Mouse (Mus musculus) urinary bladder, adult 18-20 months (tissue): ENCODE results near the gene Stk10.
"Not testable (repeated sequence)": the region's sequence is repeated elsewhere in the genome, so short reads cannot be mapped to it uniquely, and the experiment has no call there.

Source experiments
- DNase-seq, 2 experiments: peaks; one replicate each; pipeline ENCODE4 v3.0.0; 2022; ENCODE audit warnings: low spot score in 2 of 2, mixed read lengths in 2 of 2

Gene Stk10

DNA sequence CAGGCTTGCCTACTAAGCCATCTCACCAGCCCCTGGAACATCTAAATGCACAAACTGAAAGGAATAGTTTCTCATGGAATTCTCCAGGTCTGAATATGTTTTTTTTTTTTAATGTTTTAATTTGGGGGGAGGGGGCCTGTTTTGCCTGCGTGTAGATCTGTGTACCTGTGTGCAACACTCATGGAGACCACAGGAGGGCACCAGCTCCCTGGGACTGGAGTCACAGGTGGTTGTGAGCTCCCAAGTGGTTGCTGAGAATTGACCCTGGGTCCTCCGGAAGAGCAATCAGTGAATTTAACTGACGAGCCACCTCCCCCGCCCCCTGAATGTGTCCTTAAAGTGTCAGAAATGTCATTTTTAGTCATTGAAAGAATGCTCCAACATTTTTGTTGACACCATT is 61.0 kb downstream of the Stk10 start:
- no peak for DNase-seq

DNA sequence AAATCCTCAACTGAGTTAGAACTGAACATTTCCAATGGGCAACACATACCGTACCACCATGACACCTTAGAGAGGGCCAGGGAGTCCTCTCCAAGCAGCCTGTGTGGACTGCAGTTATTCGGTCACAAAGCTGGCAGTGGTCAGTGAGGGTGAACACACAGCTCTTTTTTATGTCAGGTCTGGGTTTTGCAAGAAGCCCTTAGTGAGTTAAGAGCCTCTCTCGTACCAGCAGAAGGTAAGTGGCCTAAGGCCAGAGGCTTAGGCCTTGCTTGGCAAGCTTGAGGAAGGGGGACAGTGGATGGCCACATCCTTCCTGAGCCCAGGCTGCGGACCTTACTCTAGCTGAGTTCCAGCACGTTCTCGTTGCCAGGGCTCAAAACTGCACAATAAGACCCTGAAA is 67.3 kb downstream of the Stk10 start:
- no peak for DNase-seq

DNA sequence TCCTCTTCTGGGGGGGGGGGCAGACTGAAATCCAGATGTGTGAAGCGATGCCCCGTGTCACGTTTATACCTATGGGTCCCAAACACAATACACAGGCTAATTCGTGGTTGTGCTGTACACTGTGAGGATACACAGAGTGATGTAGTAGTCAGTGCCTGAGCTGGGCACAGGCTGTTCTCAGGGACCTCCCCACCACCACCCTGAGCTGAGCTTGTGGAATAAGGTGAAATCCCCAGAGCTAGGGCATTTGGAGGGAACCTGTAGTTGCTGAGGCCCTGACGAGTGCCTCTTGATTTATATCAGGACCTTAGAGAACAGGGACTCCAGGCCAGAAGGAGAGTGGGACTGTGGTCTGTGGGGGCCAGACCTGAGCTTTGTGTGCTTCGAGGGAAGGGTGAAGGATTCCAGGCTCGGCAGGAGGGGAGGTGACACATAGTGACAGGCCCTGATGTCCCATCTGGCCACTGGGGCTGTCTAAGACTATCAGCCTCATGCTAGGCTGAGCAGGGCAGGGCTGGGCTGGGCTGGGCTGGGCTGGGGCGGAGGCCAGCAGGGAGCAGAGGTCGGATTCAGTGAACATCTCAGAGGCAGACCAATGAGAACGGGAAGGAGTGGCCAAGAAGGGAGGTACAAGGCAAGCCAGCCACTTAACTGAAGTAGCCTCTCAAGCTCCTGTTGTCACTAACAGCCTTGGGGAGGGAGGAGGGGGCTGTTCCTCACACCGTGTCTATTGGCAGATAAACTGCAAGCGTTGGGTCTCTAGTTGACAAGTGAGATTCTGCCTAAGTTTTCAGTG is 68.6 kb downstream of the Stk10 start:
- no peak for DNase-seq

DNA sequence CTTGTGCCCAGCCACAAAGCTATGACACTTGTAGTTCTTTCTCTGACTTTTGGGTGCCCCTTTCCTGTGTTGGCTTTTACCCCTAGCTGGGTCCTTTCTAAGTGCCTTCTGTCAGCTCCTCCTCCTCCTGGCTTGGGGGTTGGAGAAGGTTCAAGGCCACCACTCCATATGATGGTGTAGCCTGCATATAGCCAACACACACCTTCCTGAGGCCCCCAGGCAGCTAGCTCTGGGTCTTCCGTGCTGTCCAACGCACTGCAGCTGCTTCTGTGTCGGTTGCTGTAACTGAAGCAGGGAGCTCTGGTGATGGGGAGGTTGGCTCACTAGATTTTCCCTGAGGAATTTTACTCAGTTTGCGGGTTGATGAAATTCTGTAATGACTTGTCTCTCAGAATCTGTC is 71.6 kb downstream of the Stk10 start:
- DNase-seq = no peak

DNA sequence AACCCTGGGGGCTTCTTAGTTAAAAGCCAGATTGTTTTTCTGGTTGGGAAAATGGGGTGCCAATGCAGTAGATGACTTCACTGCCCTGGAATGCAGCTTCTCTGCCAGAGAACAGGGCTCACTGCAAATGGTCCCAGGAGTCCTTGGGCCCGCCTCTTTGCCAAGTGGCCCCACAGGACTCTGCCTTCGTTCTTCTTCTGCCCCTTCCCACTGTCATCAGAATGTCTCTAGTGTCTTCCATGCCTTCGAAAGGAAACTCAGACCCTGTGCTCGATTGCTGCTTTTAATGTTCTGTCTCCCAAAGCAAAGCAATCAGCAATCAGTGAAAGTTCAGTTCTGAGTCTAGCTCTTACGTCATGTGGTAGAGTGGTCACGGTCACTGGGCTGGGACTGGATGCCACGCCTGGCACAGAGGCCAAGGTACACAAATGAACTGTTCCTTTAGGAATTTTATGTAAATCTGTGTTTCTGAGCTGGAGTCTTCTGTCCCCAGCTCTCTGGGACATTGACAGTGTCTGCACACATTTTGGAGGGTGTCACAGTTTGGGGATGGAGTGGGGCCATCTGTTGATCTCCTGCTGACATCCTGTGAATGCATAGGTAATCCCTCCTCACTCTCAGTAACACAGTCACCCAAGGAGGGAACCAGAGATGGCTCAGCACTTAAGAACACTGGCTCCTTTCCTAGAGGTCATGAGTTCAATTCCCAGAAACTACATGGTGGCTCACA is 72.2 kb downstream of the Stk10 start:
- peak in 1 of 2 experiments; percentile 24 for DNase-seq

DNA sequence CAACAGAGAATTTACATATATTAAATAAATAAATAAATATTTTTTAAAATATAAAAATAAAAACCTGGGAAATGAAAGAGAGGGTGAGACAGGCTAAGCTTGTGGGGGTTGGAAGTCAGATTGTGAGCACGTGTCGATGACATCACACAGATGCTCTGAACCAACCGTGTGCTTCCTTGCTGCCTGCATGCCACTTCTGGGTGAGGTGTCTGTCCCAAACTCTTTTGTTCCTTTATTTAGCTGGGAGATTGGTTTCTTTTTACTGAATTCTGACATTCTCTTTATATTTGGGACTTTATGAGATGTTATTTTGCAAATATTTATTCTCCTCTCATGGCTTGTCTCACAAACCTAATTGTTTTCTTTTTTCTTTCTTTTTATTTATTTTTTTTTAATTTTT is 72.8 kb downstream of the Stk10 start:
- no peak for DNase-seq

DNA sequence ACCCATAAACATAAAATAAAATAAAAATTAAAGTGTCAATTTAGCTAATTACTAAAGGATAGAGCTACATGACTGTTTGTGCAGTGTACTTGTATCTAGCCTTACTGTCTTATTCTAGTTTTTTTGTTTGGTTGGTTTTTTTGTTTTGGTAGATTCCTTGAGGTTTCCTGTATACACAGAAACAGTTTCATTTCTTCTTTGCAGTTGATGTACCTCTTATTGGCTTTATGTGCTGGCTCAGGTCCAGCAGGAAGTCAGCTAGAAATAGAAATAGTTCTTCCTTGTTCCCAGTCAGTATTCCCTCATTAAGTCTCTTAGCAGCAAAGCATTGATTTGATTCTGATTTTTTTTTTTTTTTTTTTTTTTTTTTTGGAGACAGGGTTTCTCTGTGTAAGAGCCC is 74.2 kb downstream of the Stk10 start:
- DNase-seq = no peak

DNA sequence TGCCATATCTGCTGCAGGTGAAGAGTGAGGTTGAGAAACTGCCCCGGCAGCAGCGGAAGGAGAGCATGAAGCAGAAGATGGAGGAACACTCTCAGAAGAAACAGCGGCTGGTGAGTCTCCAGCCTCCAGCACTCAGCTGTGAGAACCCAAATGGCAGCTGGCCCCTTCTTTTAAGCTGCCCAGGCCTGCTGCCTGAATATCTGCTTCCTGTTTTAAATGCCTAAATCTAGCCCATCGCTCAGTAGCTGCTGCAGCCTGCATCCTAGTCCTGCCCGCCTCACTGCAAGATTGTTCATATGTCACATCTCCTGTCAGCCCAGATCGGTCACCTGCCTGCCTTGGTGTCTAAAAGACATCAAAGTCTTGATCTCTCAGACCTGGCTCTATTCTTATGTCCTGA is 77.5 kb downstream of the Stk10 start:
- no peak for DNase-seq

DNA sequence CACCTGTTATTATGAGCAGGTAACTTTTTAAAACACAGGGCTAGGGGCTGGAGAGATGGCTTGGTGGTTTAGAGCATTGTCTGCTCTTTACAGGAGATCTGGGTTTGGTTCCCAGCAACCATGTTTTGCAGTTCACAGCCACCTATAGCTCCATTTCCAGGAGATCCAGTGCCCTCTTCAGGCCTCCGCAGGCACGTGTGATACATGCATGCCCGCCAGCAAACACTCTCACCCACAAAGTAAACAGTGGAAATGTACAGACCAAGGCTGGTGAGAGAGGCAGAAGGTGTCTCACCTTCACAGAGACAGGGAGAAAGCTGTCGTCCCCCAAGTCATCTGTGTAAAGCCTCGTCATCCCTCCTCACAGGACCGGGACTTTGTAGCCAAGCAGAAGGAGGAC is 79.2 kb downstream of the Stk10 start:
- DNase-seq = no peak

DNA sequence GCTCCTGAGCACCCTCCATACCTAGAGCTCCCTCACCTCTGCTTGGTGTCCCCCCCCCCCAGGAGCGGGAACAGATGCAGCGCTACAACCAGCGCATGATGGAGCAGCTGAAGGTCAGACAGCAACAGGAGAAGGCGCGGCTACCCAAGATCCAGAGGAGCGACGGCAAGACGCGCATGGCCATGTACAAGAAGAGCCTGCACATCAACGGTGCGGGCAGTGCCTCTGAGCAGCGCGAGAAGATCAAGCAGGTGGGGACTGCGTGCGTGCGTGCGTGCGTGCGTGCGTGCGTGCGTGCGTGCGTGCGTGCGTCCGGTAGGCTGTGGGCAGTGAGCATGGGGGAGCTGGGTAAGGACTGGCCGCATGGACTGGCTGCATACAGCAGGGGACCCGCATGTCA is 81.4 kb downstream of the Stk10 start:
- DNase-seq = no peak

DNA sequence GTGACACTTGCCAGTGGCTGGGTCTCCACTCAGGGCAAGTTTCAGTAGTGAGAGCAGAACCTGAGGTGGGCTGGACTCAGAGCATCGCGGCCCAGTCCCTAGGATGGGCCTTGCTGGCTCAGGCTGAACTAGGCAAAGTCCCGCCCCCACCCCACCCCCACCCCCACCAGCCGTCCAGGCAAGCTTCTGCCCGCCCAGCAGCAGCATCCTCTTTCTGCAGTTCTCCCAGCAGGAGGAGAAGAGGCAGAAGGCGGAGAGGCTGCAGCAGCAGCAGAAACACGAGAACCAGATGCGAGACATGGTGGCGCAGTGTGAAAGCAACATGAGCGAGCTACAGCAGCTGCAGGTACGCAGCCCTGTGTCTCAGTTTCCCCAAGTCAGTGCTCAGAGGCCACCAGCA is 82.5 kb downstream of the Stk10 start:
- no peak for DNase-seq

DNA sequence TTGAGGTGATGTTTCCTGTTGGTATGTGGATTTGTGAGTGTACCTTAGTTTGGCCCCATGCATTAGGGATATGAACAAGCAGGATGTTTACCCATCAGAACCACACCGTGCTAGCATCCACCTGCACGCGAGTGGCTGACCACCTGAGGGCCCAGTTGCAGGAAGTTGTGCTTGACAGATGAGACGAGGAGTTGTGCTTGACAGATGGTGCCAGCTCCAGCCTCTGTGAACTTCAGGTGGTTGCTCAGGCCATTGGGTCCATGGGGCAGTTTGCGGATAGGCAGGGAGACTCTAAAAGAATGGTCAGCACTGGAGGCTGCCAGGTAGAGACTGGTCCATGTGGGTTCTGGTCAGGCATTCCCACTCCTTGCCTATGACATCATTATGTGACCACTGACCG is 83.0 kb downstream of the Stk10 start:
- no peak for DNase-seq

DNA sequence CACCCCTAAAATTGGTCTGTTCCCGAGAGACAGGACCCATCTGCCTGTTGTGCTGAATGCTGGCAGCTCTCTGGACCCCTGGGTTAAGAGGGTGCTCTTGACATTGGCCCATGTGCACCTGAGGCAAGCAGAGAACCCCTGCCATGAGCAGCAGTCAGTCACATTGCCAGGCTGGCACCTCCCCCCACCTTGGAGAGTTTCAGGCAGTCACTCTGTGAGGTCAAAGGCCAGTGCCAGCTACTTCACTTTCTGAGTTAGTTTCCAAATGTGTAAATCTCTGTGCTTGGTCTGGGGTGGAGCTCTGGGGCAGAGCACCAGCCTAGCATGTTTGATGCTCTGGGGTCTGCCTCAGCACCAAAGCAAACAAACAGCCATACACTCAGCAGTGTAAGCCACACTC is 84.9 kb downstream of the Stk10 start:
- no peak for DNase-seq

DNA sequence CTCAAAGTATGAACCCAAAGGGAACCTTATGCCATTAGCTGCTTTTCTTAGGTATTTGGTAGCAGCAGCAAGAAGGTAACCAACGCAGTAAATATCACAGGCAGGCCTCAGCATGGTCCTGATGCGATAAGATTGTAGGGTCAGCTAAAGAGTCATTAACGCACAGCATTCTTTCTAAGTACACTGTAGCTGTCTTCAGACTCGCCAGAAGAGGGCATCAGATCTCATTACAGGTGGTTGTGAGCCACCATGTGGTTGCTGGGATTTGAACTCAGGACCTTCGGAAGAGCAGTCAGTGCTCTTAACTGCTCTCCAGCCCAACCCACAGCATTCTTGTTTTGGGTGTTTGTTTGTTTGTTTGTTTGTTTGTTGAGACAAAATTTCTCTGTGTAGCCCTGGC is 85.5 kb downstream of the Stk10 start:
- not testable (repeated sequence) for DNase-seq

DNA sequence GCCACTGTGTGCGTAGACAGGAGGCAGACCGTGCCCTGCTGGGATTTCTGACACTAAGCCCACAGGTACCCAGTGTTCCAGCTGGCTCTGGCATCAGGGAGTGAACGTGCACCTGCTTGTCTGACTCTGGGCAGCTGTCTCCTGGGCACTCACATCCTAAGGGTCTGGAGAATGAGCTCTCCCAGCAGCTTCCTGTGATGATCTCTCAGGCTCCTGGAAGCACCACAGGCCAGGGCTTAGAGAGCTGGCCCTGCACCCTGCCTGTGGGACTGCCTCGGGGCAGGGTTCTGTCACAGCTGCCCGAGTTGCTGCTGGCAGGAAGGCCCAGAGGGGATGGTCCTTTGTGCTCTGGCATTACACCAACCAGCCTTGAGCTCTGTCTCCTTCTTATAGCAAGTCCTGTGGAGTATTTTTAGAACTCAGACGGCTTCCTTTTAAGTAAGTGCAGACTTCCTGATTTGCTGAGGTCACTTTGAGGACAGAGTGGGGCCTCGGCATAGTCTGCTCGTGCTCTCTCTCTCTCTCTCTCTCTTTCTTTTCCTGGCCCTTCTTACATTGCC is 86.2 kb downstream of the Stk10 start:
- no peak for DNase-seq

DNA sequence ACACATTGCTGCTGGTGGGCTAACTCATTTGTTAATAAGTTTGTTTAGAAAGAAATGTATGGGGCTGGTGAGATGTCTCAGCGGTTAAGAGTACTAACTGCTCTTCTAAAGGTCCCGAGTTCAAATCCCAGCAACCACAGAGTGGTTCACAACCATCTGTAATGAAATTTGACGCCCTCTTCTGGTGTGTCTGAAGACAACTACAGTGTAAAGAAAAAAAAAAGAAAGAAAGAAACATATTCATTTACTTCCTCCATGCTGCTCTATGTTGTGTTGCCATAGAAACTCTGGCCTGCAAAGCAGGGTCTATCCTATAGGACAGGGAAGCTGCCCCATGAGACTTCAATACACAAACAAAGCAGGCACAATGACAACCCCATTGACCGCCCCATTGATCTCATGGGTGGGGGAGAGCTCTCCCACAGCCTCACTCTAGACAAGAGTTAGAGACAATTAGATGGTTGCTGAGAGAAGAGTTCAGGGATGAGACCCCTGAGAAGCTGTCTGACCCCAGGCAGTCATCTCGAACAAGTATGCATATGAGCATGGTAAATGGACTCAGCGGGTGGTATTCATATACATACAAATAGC is 86.9 kb downstream of the Stk10 start:
- no peak for DNase-seq

DNA sequence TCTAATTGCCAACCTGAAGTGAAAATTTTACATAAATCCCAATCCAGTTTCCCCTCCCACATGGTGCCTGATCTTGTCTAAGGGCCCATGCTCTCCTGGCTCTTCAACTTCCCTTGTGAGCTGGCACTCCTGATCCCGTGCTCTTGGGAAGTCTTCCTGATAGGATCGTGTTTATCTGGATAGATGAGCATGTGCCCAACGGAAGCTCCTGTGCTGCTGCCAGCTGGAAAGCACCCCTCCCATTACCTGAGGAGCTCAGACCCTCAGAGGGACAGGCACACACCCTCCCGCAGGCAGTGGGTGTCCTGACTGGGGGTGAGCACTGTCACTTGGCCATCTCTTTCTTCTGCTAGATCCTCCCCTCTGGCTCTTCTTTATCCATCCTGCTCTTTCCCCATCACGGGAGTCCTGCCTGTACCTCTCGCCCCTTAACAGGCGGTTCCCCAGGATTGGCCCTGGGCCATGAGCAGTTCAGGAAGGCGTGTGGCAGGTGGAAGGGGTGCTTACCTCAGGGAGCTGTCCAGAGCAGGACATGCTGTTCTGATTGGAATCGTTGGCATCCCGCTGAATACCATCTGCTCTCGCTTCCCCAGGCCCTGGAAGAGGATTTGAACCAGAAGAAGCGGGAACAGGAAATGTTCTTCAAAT is 88.8 kb downstream of the Stk10 start:
- no peak for DNase-seq

DNA sequence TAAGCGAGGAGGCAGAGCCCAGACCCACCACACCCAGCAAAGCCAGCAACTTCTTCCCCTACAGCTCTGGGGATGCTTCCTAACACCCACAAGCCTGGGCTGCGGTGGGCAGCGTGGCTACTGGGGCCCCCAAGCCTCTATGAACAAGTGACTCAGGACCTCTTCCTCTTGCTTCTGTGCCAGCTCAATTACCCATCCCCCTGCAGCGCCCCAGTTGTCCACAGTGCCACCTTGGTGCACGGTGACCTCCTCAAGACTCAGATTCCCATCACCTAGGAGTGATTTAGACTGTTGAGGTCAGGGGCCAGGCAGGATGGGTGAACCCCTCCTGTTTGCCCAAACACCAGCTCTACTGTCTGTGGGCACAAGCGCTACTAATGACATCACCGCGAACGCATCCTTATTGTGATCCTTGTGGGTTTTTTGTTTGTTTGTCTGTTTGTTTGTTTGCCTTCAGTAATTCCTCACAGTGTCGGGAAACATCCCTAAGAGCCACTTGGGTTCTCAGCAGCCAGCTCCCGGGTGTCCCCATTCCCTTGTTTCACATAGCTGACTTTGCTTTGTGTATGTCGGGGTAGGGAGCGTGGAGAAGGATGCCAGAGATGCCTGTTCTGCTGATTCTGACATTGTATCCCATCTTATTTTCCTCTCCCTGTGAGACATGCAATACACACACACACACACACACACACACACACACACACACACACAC is 89.5 kb downstream of the Stk10 start:
- DNase-seq = no peak

DNA sequence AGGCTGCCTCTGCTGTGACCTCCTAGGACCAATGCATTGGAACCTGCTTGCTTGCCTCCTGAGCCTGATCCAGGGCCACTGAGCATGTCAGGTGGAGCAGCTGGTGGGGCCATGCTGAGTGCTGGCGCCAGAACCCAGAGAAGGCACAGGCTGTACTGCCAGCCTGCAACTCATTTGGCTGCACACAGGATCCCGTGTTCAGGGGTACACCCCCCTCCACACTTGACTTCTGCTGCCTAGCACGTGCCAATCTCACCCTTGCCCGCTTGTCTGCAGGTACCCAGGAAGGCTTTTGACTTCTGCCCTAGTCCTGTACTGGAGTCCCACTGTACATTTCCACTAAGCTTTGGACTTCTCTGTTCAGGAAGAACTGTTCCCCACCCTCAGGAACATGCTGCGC is 90.1 kb downstream of the Stk10 start:
- DNase-seq = no peak

DNA sequence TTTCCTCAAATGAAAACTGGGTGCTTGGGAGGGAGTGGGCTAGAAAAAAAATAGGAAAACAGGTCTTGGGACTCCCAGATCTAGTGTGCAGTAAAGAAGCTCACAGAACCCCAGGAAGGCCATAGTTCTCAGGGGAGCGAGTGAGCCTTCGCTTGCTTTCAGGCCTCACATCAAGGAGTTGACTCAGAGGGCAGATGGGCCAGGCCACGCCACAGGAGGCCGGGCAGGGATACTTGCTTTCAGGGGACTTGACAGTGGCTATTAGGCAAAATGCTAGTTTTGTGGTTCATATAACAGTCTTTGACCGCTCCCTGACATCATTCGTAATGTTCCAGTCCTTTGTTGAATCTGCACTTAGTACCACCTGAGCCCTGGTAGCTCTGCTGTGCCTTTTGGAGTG is 90.8 kb downstream of the Stk10 start:
- DNase-seq = no peak

DNA sequence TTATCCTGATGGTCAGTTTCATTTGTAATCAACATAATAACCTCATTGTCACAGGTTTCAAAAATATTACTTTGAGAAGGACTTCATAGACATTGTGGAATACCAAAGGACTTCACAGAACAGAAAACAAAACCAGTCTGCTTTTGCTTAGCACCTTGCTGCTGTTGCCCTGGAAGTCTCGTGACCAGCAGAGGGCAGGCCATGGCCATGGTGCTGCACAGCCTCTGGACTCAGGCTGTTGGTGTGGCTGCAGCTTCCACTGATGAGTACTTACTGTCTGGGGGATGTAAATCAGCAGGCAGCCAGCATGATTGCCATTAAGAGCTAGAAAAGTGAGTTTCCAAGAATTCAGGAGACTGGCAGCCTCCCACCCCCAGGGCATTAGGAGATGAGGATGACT is 92.6 kb downstream of the Stk10 start:
- DNase-seq = peak; percentile 59 to 60

DNA sequence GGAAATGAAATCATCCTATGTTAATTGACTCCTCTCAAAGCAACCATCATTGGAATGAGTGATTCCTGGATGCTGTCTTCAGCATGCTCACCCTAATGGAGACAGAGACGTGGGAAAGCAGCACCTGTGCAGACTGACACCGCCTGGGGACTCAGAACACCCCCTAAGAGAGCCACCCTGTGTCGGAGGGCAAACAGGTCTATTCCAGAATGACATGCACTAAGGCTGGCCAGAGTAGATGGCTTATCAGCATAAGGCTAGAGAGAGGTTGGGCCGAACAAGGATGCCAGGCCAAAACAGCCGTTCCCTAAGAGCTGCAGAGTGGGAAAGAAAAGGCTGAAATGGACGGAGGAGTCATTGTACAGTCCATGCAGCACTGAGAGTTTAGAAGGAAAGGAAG is 93.0 kb downstream of the Stk10 start:
- DNase-seq = no peak
